Mouse (Mus musculus) monocyte, adult 2 months (primary cell): ENCODE data around the gene Nup133.
"Not testable (repeated sequence)": the region's sequence is repeated elsewhere in the genome, so short reads cannot be mapped to it uniquely, and the experiment has no call there.

Source experiments
- DNase-seq, 2 experiments: peaks; one replicate each; pipeline ENCODE4 v3.0.0; 2022; ENCODE audit warnings: low spot score in 2 of 2, low read depth in 1 of 2

Gene Nup133

GRCm38 (mm10) chr8:123948942-123949685 lies at the start of gene Nup133:
Gene Nup133 (minus strand): TSS chr8:123949265.
- peak; percentile 94 to 98 for DNase-seq

GRCm38 (mm10) chr8:123993997-123994396 lies 44.9 kb upstream of the Nup133 start:
- no peak for DNase-seq

GRCm38 (mm10) chr8:123993597-123993996 lies 44.5 kb upstream of the Nup133 start:
- no peak for DNase-seq

GRCm38 (mm10) chr8:123992587-123992986 lies 43.5 kb upstream of the Nup133 start:
- DNase-seq = no peak

GRCm38 (mm10) chr8:123990277-123991049 lies 41.4 kb upstream of the Nup133 start:
- no peak for DNase-seq

GRCm38 (mm10) chr8:123989128-123989527 lies 40.1 kb upstream of the Nup133 start:
- no peak for DNase-seq

- no peak for DNase-seq
Measured at GRCm38 (mm10) chr8:123988605-123989038, 39.6 kb upstream of the Nup133 start.

GRCm38 (mm10) chr8:123982826-123983400 lies 33.8 kb upstream of the Nup133 start, which contains the start of gene Abcb10:
Gene Abcb10 (minus strand): TSS chr8:123983122.
- DNase-seq = peak; percentile 64 to 71

- peak in 1 of 2 experiments; percentile 2 for DNase-seq
Measured at GRCm38 (mm10) chr8:123982291-123982793, 33.3 kb upstream of the Nup133 start.

- DNase-seq = no peak
Measured at GRCm38 (mm10) chr8:123981674-123982073, 32.6 kb upstream of the Nup133 start.

GRCm38 (mm10) chr8:123980239-123980638 lies 31.2 kb upstream of the Nup133 start:
- DNase-seq = no peak

GRCm38 (mm10) chr8:123978926-123979325 lies 29.9 kb upstream of the Nup133 start:
- no peak for DNase-seq

- no peak for DNase-seq
Measured at GRCm38 (mm10) chr8:123978166-123978838, 29.2 kb upstream of the Nup133 start.

GRCm38 (mm10) chr8:123977499-123977898 lies 28.4 kb upstream of the Nup133 start:
- no peak for DNase-seq

GRCm38 (mm10) chr8:123973495-123973894 lies 24.4 kb upstream of the Nup133 start:
- no peak for DNase-seq

GRCm38 (mm10) chr8:123966896-123967295 lies 17.8 kb upstream of the Nup133 start:
- DNase-seq = no peak

- DNase-seq = no peak
Measured at GRCm38 (mm10) chr8:123961371-123961770, 12.3 kb upstream of the Nup133 start.

GRCm38 (mm10) chr8:123960556-123960955 lies 11.5 kb upstream of the Nup133 start:
- DNase-seq = not testable (repeated sequence)

- no peak for DNase-seq
Measured at GRCm38 (mm10) chr8:123960056-123960455, 11.0 kb upstream of the Nup133 start.

GRCm38 (mm10) chr8:123959473-123959872 lies 10.4 kb upstream of the Nup133 start:
- no peak for DNase-seq

- no peak for DNase-seq
Measured at GRCm38 (mm10) chr8:123958130-123958529, 9.1 kb upstream of the Nup133 start.
